Mouse (Mus musculus) MEL (cell line): ENCODE measurements around the gene Rubcn. TPM values are rescaled to one million over a fixed set of nuclear protein-coding genes. Genes with fewer than 3 reads are reported as not detected.

Experiments
- DNase-seq: peaks from one replicate; pipeline ENCODE4 v3.0.0; 2011; ENCODE audit warnings: low read depth, low spot score
- H3K27ac ChIP-seq: 2 replicates; pipeline ENCODE4 v1.5.1; 2012; ENCODE audit warnings: low read depth, mild to moderate bottlenecking, control low read depth, low read length, moderate library complexity; ENCODE audit not compliant: control insufficient read depth
- H3K27me3 ChIP-seq, 2 experiments: fragments of 150-350 bp in 1 of 2; sonication (generic) in 1 of 2; 2 replicates each; pipeline ENCODE4 v1.6.1; 2012; ENCODE audit warnings: low read length in 2 of 2, mild to moderate bottlenecking in 2 of 2, improper control_type of control experiment in 1 of 2, moderate library complexity in 1 of 2; ENCODE audit not compliant: insufficient read depth in 2 of 2, control insufficient read depth in 1 of 2
- H3K36me3 ChIP-seq, 2 experiments: 2 replicates each; pipeline ENCODE4 v1.6.1; 2012 to 2014; ENCODE audit warnings: low read length in 2 of 2, improper control_type of control experiment in 1 of 2, inconsistent platforms in 1 of 2, mild to moderate bottlenecking in 1 of 2; ENCODE audit not compliant: insufficient read depth in 2 of 2, control insufficient read depth in 1 of 2
- H3K4me1 ChIP-seq, 2 experiments: fragments of 150-350 bp in 1 of 2; sonication (generic) in 1 of 2; 2 replicates each; pipeline ENCODE4 v1.6.1; 2012; ENCODE audit warnings: low read length in 2 of 2, improper control_type of control experiment in 1 of 2, mild to moderate bottlenecking in 1 of 2; ENCODE audit not compliant: insufficient read depth in 2 of 2, control insufficient read depth in 1 of 2
- H3K4me3 ChIP-seq, 2 experiments: fragments of 150-350 bp in 1 of 2; sonication (generic) in 1 of 2; 2 replicates each; pipeline ENCODE4 v1.5.1; 2012; ENCODE audit warnings: low read depth in 2 of 2, low read length in 2 of 2, mild to moderate bottlenecking in 2 of 2, moderate library complexity in 2 of 2, control low read depth in 1 of 2, improper control_type of control experiment in 1 of 2; ENCODE audit not compliant: control insufficient read depth in 1 of 2, insufficient read depth in 1 of 2
- H3K79me2 ChIP-seq: 2 replicates; pipeline ENCODE4 v1.6.1; 2012; ENCODE audit warnings: mild to moderate bottlenecking, low read length, moderate library complexity; ENCODE audit not compliant: control insufficient read depth, poor library complexity, insufficient read depth
- H3K9ac ChIP-seq: 2 replicates; pipeline ENCODE4 v1.6.1; 2012; ENCODE audit warnings: low read depth, mild to moderate bottlenecking, control low read depth, low read length, moderate library complexity; ENCODE audit not compliant: control insufficient read depth, poor library complexity, severe bottlenecking
- H3K9me3 ChIP-seq: fragments of 150-350 bp; sonication (generic); replicated peaks from 2 replicates; pipeline ENCODE4 v1.6.1; 2012; ENCODE audit warnings: mild to moderate bottlenecking, low read length, improper control_type of control experiment, moderate library complexity; ENCODE audit not compliant: insufficient read depth
- BHLHE40 ChIP-seq: IDR thresholded peaks from 2 replicates; pipeline ENCODE4 v1.6.1; 2012; ENCODE audit warnings: low read depth, mild to moderate bottlenecking, inconsistent platforms, low read length, improper control_type of control experiment, borderline replicate concordance
- CHD1 ChIP-seq: IDR thresholded peaks from 2 replicates; pipeline ENCODE4 v1.6.1; 2012; ENCODE audit warnings: low read depth, mild to moderate bottlenecking, inconsistent platforms, low read length, improper control_type of control experiment
- CTCF ChIP-seq, 3 experiments: IDR thresholded peaks in 2 of 3; conservative IDR thresholded peaks in 1 of 3; 2 replicates each; pipeline ENCODE4 v1.5.1; 2011 to 2012; ENCODE audit warnings: low read length in 3 of 3, low read depth in 2 of 3, mild to moderate bottlenecking in 2 of 3, improper control_type of control experiment in 1 of 3, inconsistent platforms in 1 of 3, mixed read lengths in 1 of 3, moderate library complexity in 1 of 3; ENCODE audit not compliant: control insufficient read depth in 1 of 3, insufficient read depth in 1 of 3, poor library complexity in 1 of 3, severe bottlenecking in 1 of 3
- ELF1 ChIP-seq: IDR thresholded peaks from 2 replicates; pipeline ENCODE4 v1.6.1; 2014; ENCODE audit warnings: low read depth, mild to moderate bottlenecking, inconsistent platforms, low read length, improper control_type of control experiment, moderate library complexity
- EP300 ChIP-seq, 2 experiments: IDR thresholded peaks; 2 replicates each; pipeline ENCODE4 v1.6.1; 2011; ENCODE audit warnings: improper control_type of control experiment in 2 of 2, low read length in 2 of 2, low read depth in 1 of 2, mild to moderate bottlenecking in 1 of 2
- GABPA ChIP-seq: IDR thresholded peaks from 2 replicates; pipeline ENCODE4 v1.6.1; 2012; ENCODE audit warnings: low read depth, mild to moderate bottlenecking, inconsistent platforms, low read length, improper control_type of control experiment, moderate library complexity
- HCFC1 ChIP-seq: IDR thresholded peaks from 2 replicates; pipeline ENCODE4 v1.6.1; 2012; ENCODE audit warnings: low read depth, mild to moderate bottlenecking, inconsistent platforms, low read length, improper control_type of control experiment, moderate library complexity
- JUND ChIP-seq: IDR thresholded peaks from 2 replicates; pipeline ENCODE4 v1.6.1; 2011; ENCODE audit warnings: low read depth, mild to moderate bottlenecking, improper control_type of control experiment, low read length
- MAFK ChIP-seq: IDR thresholded peaks from 2 replicates; pipeline ENCODE4 v1.6.1; 2011; ENCODE audit warnings: low read depth, mild to moderate bottlenecking, low read length, improper control_type of control experiment, borderline replicate concordance
- MAZ ChIP-seq: IDR thresholded peaks from 2 replicates; pipeline ENCODE4 v1.6.1; 2012; ENCODE audit warnings: low read depth, mild to moderate bottlenecking, inconsistent platforms, low read length, improper control_type of control experiment
- MXI1 ChIP-seq: IDR thresholded peaks from 2 replicates; pipeline ENCODE4 v1.6.1; 2011; ENCODE audit warnings: mild to moderate bottlenecking, low read depth, low read length, improper control_type of control experiment
- MYC ChIP-seq: IDR thresholded peaks from 2 replicates; pipeline ENCODE4 v1.6.1; 2011; ENCODE audit warnings: low read depth, mild to moderate bottlenecking, low read length, improper control_type of control experiment, moderate library complexity
- NELFE ChIP-seq: IDR thresholded peaks from 2 replicates; pipeline ENCODE4 v1.6.1; 2011; ENCODE audit warnings: low read depth, low read length, improper control_type of control experiment
- NRF1 ChIP-seq: IDR thresholded peaks from 2 replicates; pipeline ENCODE4 v1.6.1; 2014; ENCODE audit warnings: low read depth, mild to moderate bottlenecking, inconsistent platforms, low read length, improper control_type of control experiment, moderate library complexity; ENCODE audit not compliant: poor library complexity, insufficient read depth, severe bottlenecking
- POLR2A ChIP-seq, 2 experiments: IDR thresholded peaks; 2 replicates each; pipeline ENCODE4 v1.6.1; 2011 to 2012; ENCODE audit warnings: low read length in 2 of 2, mild to moderate bottlenecking in 2 of 2, control low read depth in 1 of 2, improper control_type of control experiment in 1 of 2, low read depth in 1 of 2, moderate library complexity in 1 of 2; ENCODE audit not compliant: control insufficient read depth in 1 of 2, insufficient read depth in 1 of 2, poor library complexity in 1 of 2
- POLR2AphosphoS2 ChIP-seq: IDR thresholded peaks from 2 replicates; pipeline ENCODE4 v1.6.1; 2011; ENCODE audit warnings: low read length, improper control_type of control experiment
- RAD21 ChIP-seq: IDR thresholded peaks from 2 replicates; pipeline ENCODE4 v1.6.1; 2011; ENCODE audit warnings: mild to moderate bottlenecking, low read depth, low read length, improper control_type of control experiment
- RCOR1 ChIP-seq: IDR thresholded peaks from 2 replicates; pipeline ENCODE4 v1.6.1; 2012; ENCODE audit warnings: low read depth, mild to moderate bottlenecking, inconsistent platforms, low read length, improper control_type of control experiment
- SIN3A ChIP-seq: IDR thresholded peaks from 2 replicates; pipeline ENCODE4 v1.6.1; 2012; ENCODE audit warnings: low read length, improper control_type of control experiment, inconsistent platforms
- SMC3 ChIP-seq: IDR thresholded peaks from 2 replicates; pipeline ENCODE4 v1.6.1; 2011; ENCODE audit warnings: low read depth, low read length, improper control_type of control experiment
- TAL1 ChIP-seq: IDR thresholded peaks from 2 replicates; pipeline ENCODE4 v1.6.1; 2012; ENCODE audit warnings: mild to moderate bottlenecking, inconsistent platforms, low read length, moderate library complexity, mixed read lengths
- ZC3H11A ChIP-seq: IDR thresholded peaks from 2 replicates; pipeline ENCODE4 v1.6.1; 2012; ENCODE audit warnings: low read depth, mild to moderate bottlenecking, inconsistent platforms, low read length, improper control_type of control experiment
- ZNF384 ChIP-seq: IDR thresholded peaks from 2 replicates; pipeline ENCODE4 v1.6.1; 2012; ENCODE audit warnings: low read depth, mild to moderate bottlenecking, inconsistent platforms, low read length, improper control_type of control experiment
- polyA plus RNA-seq, 2 experiments: library from polyadenylated mRNA; stranded (reverse) in 1 of 2; unstranded in 1 of 2; fragments of >175 nt in 1 of 2; fragments of >200 nt in 1 of 2; gene quantifications; 2 replicates each; pipeline versions ENCODE4 v1.2.1 to v1.2.4; 2012; ENCODE audit warnings: low replicate concordance in 2 of 2, low read depth in 1 of 2; ENCODE audit not compliant: insufficient read length in 2 of 2, insufficient read depth in 1 of 2, missing spikeins in 1 of 2
- total RNA-seq: library from RNA; depleted of rRNA; stranded (reverse); fragments of 300-350 nt; gene quantifications from 2 replicates; pipeline ENCODE4 v1.2.3, GENCODE M21; 2012

Gene Rubcn
- total and polyA plus RNA-seq, 3 experiments: 10.2 to 14.6 TPM; not detected in 1

DNA sequence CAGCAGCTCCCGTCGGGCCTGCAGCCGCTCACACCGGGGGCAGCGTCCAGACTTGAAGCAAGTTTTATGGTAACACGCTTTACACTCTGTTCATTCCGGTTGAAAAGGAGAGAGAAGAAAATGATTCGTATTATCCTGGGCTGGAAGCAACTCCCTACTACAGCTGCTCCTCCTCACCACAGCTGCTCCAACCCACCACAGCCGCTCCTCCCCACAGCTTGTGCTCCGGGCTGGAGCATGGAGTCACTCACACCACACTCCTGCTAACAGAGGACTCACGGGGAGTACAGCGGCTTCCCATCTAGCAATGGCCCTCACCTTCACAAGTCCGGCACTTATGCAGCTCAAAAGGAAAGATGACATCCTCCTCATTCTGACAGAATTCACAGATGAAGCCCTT lies 53.5 kb downstream of the Rubcn start:
- no peaks in the 10 kb centered on the region for H3K36me3 ChIP-seq
- TF ChIP-seq NRF1: no peak
- no peak for TF ChIP-seq RAD21
- TF ChIP-seq BHLHE40: no peak
- TF ChIP-seq ZC3H11A: no peak
- no peak for TF ChIP-seq HCFC1
- TF ChIP-seq ELF1: no peak
- no peak for TF ChIP-seq POLR2A (IDR thresholded peaks at IDR 0.05; ENCODE audit: control insufficient read depth in 1 of 2, insufficient read depth in 1 of 2, low read depth in 1 of 2, low read length in 2 of 2, poor library complexity in 1 of 2)
- TF ChIP-seq CHD1: no peak
- no peak for TF ChIP-seq MYC
- TF ChIP-seq POLR2AphosphoS2: no peak
- no peak overlapping the region for H3K9ac ChIP-seq
- DNase-seq: no peak
- H3K27me3 ChIP-seq: no peaks in the 10 kb centered on the region
- peaks cover 0 to 3% of the 10 kb centered on the region in 2 experiments; a peak in 2 of 4 replicates for H3K4me1 ChIP-seq
- no peak overlapping the region for H3K4me3 ChIP-seq
- no peaks in the 10 kb centered on the region for H3K79me2 ChIP-seq
- no peak overlapping the region for H3K27ac ChIP-seq
- H3K9me3 ChIP-seq: no peaks in the 10 kb centered on the region

- no peaks in the 10 kb centered on the region for H3K9me3 ChIP-seq
- H3K4me3 ChIP-seq: no peak overlapping the region
- H3K27me3 ChIP-seq: no peaks in the 10 kb centered on the region
- no peaks in the 10 kb centered on the region for H3K4me1 ChIP-seq
- H3K9ac ChIP-seq: no peak overlapping the region
- no peaks in the 10 kb centered on the region for H3K79me2 ChIP-seq
- H3K36me3 ChIP-seq: no peaks in the 10 kb centered on the region
- H3K27ac ChIP-seq: no peak overlapping the region
- TF ChIP-seq TAL1 (no peak), MYC (no peak), ELF1 (no peak), SMC3 (no peak), MXI1 (no peak), GABPA (no peak), EP300 (IDR thresholded peaks at IDR 0.05; ENCODE audit: low read depth in 1 of 2, low read length in 2 of 2) (no peak), RCOR1 (no peak), ZC3H11A (no peak), ZNF384 (no peak), MAFK (no peak), JUND (no peak), NELFE (no peak), BHLHE40 (no peak), CTCF (IDR thresholded peaks at IDR 0.05 in 2 of 3, conservative IDR thresholded peaks at IDR 0.05 in 1 of 3; ENCODE audit: control insufficient read depth in 1 of 3, insufficient read depth in 1 of 3, low read depth in 2 of 3, low read length in 3 of 3, poor library complexity in 1 of 3, severe bottlenecking in 1 of 3) (no peak), POLR2A (IDR thresholded peaks at IDR 0.05; ENCODE audit: control insufficient read depth in 1 of 2, insufficient read depth in 1 of 2, low read depth in 1 of 2, low read length in 2 of 2, poor library complexity in 1 of 2) (no peak), MAZ (no peak), RAD21 (no peak), SIN3A (no peak)
- TF ChIP-seq, all 39 proteins: peak for 0
- no peak for DNase-seq
Observed at GRCm38 (mm10) chr16:32823487-32823886, 54.1 kb downstream of the Rubcn start.
